Mouse (Mus musculus) olfactory bulb, adult 2 months (tissue): ENCODE data around the gene H1foo.

Experiments used
- CTCF ChIP-seq: fragments of 200-500 bp; IDR thresholded peaks from 2 replicates; pipeline ENCODE4 v1.5.1; 2012; ENCODE audit warnings: low read depth, mild to moderate bottlenecking, low read length, moderate library complexity; ENCODE audit not compliant: insufficient read depth
- POLR2A ChIP-seq: fragments of 200-500 bp; IDR thresholded peaks from 2 replicates; pipeline ENCODE4 v1.6.1; 2012; ENCODE audit warnings: mild to moderate bottlenecking, low read depth, low read length, moderate library complexity; ENCODE audit not compliant: insufficient read depth

GRCm38 (mm10) chr6:115960322-115960721, 15.6 kb downstream of the H1foo start:
- TF ChIP-seq CTCF = no peak
- no peak for TF ChIP-seq POLR2A
